Mouse (Mus musculus): ENCODE results near the gene Ano2.

Gene Ano2

GRCm38 (mm10) chr6:125743203-125744100 lies 53.2 kb downstream of the Ano2 start:
- DNase-seq (ENCODE audit: low read depth, low spot score) = no peak

- DNase-seq (ENCODE audit: low read depth, low spot score) = no peak
Measured at GRCm38 (mm10) chr6:125747322-125747930, 57.2 kb downstream of the Ano2 start.

GRCm38 (mm10) chr6:125748646-125749045 lies 58.4 kb downstream of the Ano2 start:
- DNase-seq (ENCODE audit: low read depth, low spot score) = no peak

GRCm38 (mm10) chr6:125762851-125763519 lies 72.8 kb downstream of the Ano2 start:
- no peak for DNase-seq (ENCODE audit: low read depth, low spot score)

- no peak for DNase-seq (ENCODE audit: low read depth, low spot score)
Measured at GRCm38 (mm10) chr6:125773256-125773655, 83.0 kb downstream of the Ano2 start.

GRCm38 (mm10) chr6:125776291-125776690 lies 86.1 kb downstream of the Ano2 start:
- DNase-seq (ENCODE audit: low read depth, low spot score) = peak; percentile 43

- DNase-seq (ENCODE audit: low read depth, low spot score) = no peak
Measured at GRCm38 (mm10) chr6:125802954-125803353, 112.7 kb downstream of the Ano2 start.

- DNase-seq (ENCODE audit: low read depth, low spot score) = peak; percentile 3
Measured at GRCm38 (mm10) chr6:125803364-125804011, 113.3 kb downstream of the Ano2 start.

GRCm38 (mm10) chr6:125808996-125809649 lies 118.9 kb downstream of the Ano2 start:
- DNase-seq (ENCODE audit: low read depth, low spot score) = no peak

- DNase-seq (ENCODE audit: low read depth, low spot score) = no peak
Measured at GRCm38 (mm10) chr6:125811395-125811794, 121.2 kb downstream of the Ano2 start.

- DNase-seq (ENCODE audit: low read depth, low spot score) = no peak
Measured at GRCm38 (mm10) chr6:125838121-125838520, 147.9 kb downstream of the Ano2 start.

- no peak for DNase-seq (ENCODE audit: low read depth, low spot score)
Measured at GRCm38 (mm10) chr6:125841284-125841683, 151.1 kb downstream of the Ano2 start.

- DNase-seq (ENCODE audit: low read depth, low spot score) = peak; percentile 60
Measured at GRCm38 (mm10) chr6:125851196-125851595, 161.0 kb downstream of the Ano2 start.

- peak; percentile 42 for DNase-seq (ENCODE audit: low read depth, low spot score)
Measured at GRCm38 (mm10) chr6:125858294-125858693, 168.1 kb downstream of the Ano2 start.

GRCm38 (mm10) chr6:125868516-125868915 lies 178.3 kb downstream of the Ano2 start:
- DNase-seq (ENCODE audit: low read depth, low spot score) = peak; percentile 63

- DNase-seq (ENCODE audit: low read depth, low spot score) = peak; percentile 85
Measured at GRCm38 (mm10) chr6:125871482-125871881, 181.3 kb downstream of the Ano2 start.

- DNase-seq (ENCODE audit: low read depth, low spot score) = no peak
Measured at GRCm38 (mm10) chr6:125874742-125875141, 184.5 kb downstream of the Ano2 start.

GRCm38 (mm10) chr6:125876884-125877283 lies 186.7 kb downstream of the Ano2 start:
- no peak for DNase-seq (ENCODE audit: low read depth, low spot score)

GRCm38 (mm10) chr6:125878671-125879070 lies 188.5 kb downstream of the Ano2 start:
- DNase-seq (ENCODE audit: low read depth, low spot score) = no peak

- no peak for DNase-seq (ENCODE audit: low read depth, low spot score)
Measured at GRCm38 (mm10) chr6:125879306-125879705, 189.1 kb downstream of the Ano2 start.

GRCm38 (mm10) chr6:125888596-125888995 lies 198.4 kb downstream of the Ano2 start:
- DNase-seq (ENCODE audit: low read depth, low spot score) = no peak

Measured in brain, adult 2 months (tissue).